Mouse (Mus musculus): Measurements from ENCODE around the gene Sstr4. TPM values are rescaled to one million over a fixed set of nuclear protein-coding genes. Genes with fewer than 3 reads are reported as not detected.

Gene Sstr4
- polyA plus RNA-seq, 1 experiment from 2014 or later = 1.1 TPM

- H3K4me3 ChIP-seq = no peak overlapping the region
- H3K4me1 ChIP-seq = peaks cover 10% of the 10 kb centered on the region; the same call in 1 of the 2 replicates
- no peak for DNase-seq (ENCODE audit: extremely low spot score, low spot score)
- no peaks in the 10 kb centered on the region for H3K27me3 ChIP-seq (ENCODE audit: poor library complexity, severe bottlenecking)
- no peaks in the 10 kb centered on the region for H3K36me3 ChIP-seq (replicated peaks)
- no peak overlapping the region for H3K27ac ChIP-seq
- 91% methylated on average over 1 of the region's 1 CpGs for WGBS
- no peaks in the 10 kb centered on the region for H3K9me3 ChIP-seq
Observed at GRCm38 (mm10) chr2:148444472-148444871, 49.3 kb downstream of the Sstr4 start.

GRCm38 (mm10) chr2:148445616-148446015 is 50.5 kb downstream of the Sstr4 start:
- Histone ChIP-seq H3K36me3 (replicated peaks) (no peaks in the 10 kb centered on the region), H3K27me3 (ENCODE audit: poor library complexity, severe bottlenecking) (no peaks in the 10 kb centered on the region), H3K9me3 (no peaks in the 10 kb centered on the region), H3K4me1 (peaks cover 9% of the 10 kb centered on the region; the same call in 1 of the 2 replicates), H3K27ac (no peak overlapping the region), H3K4me3 (no peak overlapping the region)
- DNase-seq (ENCODE audit: extremely low spot score, low spot score) = no peak
- 90% methylated on average over 1 of the region's 1 CpGs for WGBS

Other genes starting within 250 kb of the Sstr4 start
- 4.1 and 4.8 TPM in 2 replicates for gene Thbd, start 12.8 kb downstream of the Sstr4 start, polyA plus RNA-seq (2016; fragmentation: Nextera tagmentation; extraction: Ambion mirVana)
- 5.0 and 5.1 TPM in 2 replicates for gene Cd93, start 48.2 kb downstream of the Sstr4 start, polyA plus RNA-seq (2016; fragmentation: Nextera tagmentation; extraction: Ambion mirVana)